Mouse (Mus musculus) G1E (cell line): Measurements from ENCODE around the gene Srd5a3. TPM values are rescaled to one million over a fixed set of nuclear protein-coding genes. Genes with fewer than 3 reads are reported as not detected.

Experiments used
- ATAC-seq: 2 replicates; pipeline ENCODE4 v1.8.0; 2016; ENCODE audit warnings: mild to moderate bottlenecking; ENCODE audit not compliant: insufficient number of reproducible peaks, poor library complexity, low FRiP score, severe bottlenecking; ENCODE audit errors: extremely low read depth
- DNase-seq: peaks from one replicate; pipeline ENCODE4 v3.0.0; 2012; ENCODE audit warnings: low spot score
- H3K27me3 ChIP-seq: 2 replicates; pipeline ENCODE4 v1.6.1; 2012; ENCODE audit warnings: mild to moderate bottlenecking, low read length, inconsistent platforms; ENCODE audit not compliant: insufficient read depth
- H3K36me3 ChIP-seq: replicated peaks from 2 replicates; pipeline ENCODE3; 2012; ENCODE audit warnings: mild to moderate bottlenecking, inconsistent platforms
- H3K4me1 ChIP-seq: 2 replicates; pipeline ENCODE4 v1.6.1; 2012; ENCODE audit warnings: low read depth, low read length, inconsistent platforms, mixed read lengths; ENCODE audit not compliant: insufficient read depth
- H3K4me3 ChIP-seq: 2 replicates; pipeline ENCODE4 v1.5.1; 2012; ENCODE audit warnings: low read depth, mild to moderate bottlenecking, inconsistent platforms, low read length, moderate library complexity, mixed read lengths
- H3K9me3 ChIP-seq: replicated peaks from 2 replicates; pipeline ENCODE4 v1.6.1; 2012; ENCODE audit warnings: inconsistent platforms
- CTCF ChIP-seq: IDR thresholded peaks from 2 replicates; pipeline ENCODE4 v1.5.1; 2012; ENCODE audit warnings: low read depth, low read length, inconsistent platforms, mixed read lengths
- GATA1 ChIP-seq: IDR thresholded peaks from 2 replicates; pipeline ENCODE4 v1.6.1; 2012; ENCODE audit warnings: borderline replicate concordance, low read length, inconsistent platforms, mixed read lengths
- GATA2 ChIP-seq: IDR thresholded peaks from 2 replicates; pipeline ENCODE4 v1.6.1; 2012; ENCODE audit warnings: low read depth, low read length, inconsistent platforms, borderline replicate concordance
- POLR2AphosphoS5 ChIP-seq: IDR thresholded peaks from 2 replicates; pipeline ENCODE4 v1.6.1; 2012; ENCODE audit warnings: low read depth, low read length, inconsistent platforms; ENCODE audit not compliant: insufficient replicate concordance
- TAL1 ChIP-seq: conservative IDR thresholded peaks from 2 replicates; pipeline ENCODE4 v1.6.1; 2012; ENCODE audit warnings: low read depth, low read length, inconsistent platforms, mixed read lengths
- polyA plus RNA-seq: library from polyadenylated mRNA; stranded (reverse); fragments of >175 nt; gene quantifications from 2 replicates; pipeline ENCODE4 v1.2.3, GENCODE M21; 2012
- total RNA-seq, 2 experiments: library from RNA; stranded (forward) in 1 of 2; stranded (reverse) in 1 of 2; fragments of 200-1000 nt in 1 of 2; fragments of >200 nt in 1 of 2; fragmentation: Nextera tagmentation in 1 of 2; gene quantifications; 2 replicates each; pipeline ENCODE4 v1.2.3; 2014 to 2017

Gene Srd5a3
- total and polyA plus RNA-seq, 3 experiments: 45.4 to 58.4 (median 52.2) TPM

GRCm38 (mm10) chr5:76154434-76155165 lies 14.5 kb downstream of the Srd5a3 start:
- no peak for TF ChIP-seq TAL1
- TF ChIP-seq GATA1: no peak
- TF ChIP-seq CTCF: no peak
- TF ChIP-seq GATA2: no peak
- TF ChIP-seq POLR2AphosphoS5: no peak
- H3K36me3 ChIP-seq: peaks cover 66% of the 10 kb centered on the region

GRCm38 (mm10) chr5:76159555-76159954 lies 19.5 kb downstream of the Srd5a3 start:
- Histone ChIP-seq H3K27me3 (peaks cover 6% of the 10 kb centered on the region; the same call in 1 of the 2 replicates), H3K36me3 (peaks cover 22% of the 10 kb centered on the region), H3K4me3 (no peak overlapping the region), H3K4me1 (0 out of 2 replicates have a peak, but pooled peaks cover 5% of the 10 kb centered on the region), H3K9me3 (no peaks in the 10 kb centered on the region)
- no peak for DNase-seq
- no peak for TF ChIP-seq GATA1
- no peak for TF ChIP-seq GATA2
- TF ChIP-seq TAL1: no peak
- TF ChIP-seq CTCF: no peak
- no peak for TF ChIP-seq POLR2AphosphoS5
- no peak for ATAC-seq

More at GRCm38 (mm10) chr5:76154434-76155165, 14.5 kb downstream of the Srd5a3 start:
- ATAC-seq (no peak), DNase-seq (no peak)
- no peaks in the 10 kb centered on the region for H3K9me3 ChIP-seq
- no peaks in the 10 kb centered on the region for H3K4me1 ChIP-seq
- no peak overlapping the region for H3K4me3 ChIP-seq
- no peaks in the 10 kb centered on the region for H3K27me3 ChIP-seq

GRCm38 (mm10) chr5:76160086-76160485 lies 20.0 kb downstream of the Srd5a3 start:
- Histone ChIP-seq H3K4me1 (0 out of 2 replicates have a peak, but pooled peaks cover 5% of the 10 kb centered on the region), H3K36me3 (peaks cover 17% of the 10 kb centered on the region), H3K4me3 (no peak overlapping the region), H3K27me3 (peaks cover 6% of the 10 kb centered on the region; the same call in 1 of the 2 replicates), H3K9me3 (no peaks in the 10 kb centered on the region)
- ATAC-seq (no peak), DNase-seq (no peak)
- no peak for TF ChIP-seq GATA2
- TF ChIP-seq TAL1: no peak
- TF ChIP-seq POLR2AphosphoS5: no peak
- TF ChIP-seq CTCF: no peak
- no peak for TF ChIP-seq GATA1

- no peak for TF ChIP-seq GATA1
- TF ChIP-seq CTCF: no peak
- TF ChIP-seq TAL1: no peak
- TF ChIP-seq GATA2: no peak
- TF ChIP-seq POLR2AphosphoS5: no peak
- peaks cover 12% of the 10 kb centered on the region for H3K27me3 ChIP-seq
- no peak for ATAC-seq
- H3K9me3 ChIP-seq: no peaks in the 10 kb centered on the region
- no peak for DNase-seq
- no peak overlapping the region for H3K4me3 ChIP-seq
- 0 out of 2 replicates have a peak, but pooled peaks cover 5% of the 10 kb centered on the region for H3K4me1 ChIP-seq
- peaks cover 5% of the 10 kb centered on the region for H3K36me3 ChIP-seq
Measured at GRCm38 (mm10) chr5:76161491-76161890, 21.4 kb downstream of the Srd5a3 start.

- Histone ChIP-seq H3K4me3 (no peak overlapping the region), H3K9me3 (no peaks in the 10 kb centered on the region), H3K4me1 (0 out of 2 replicates have a peak, but pooled peaks cover 5% of the 10 kb centered on the region), H3K27me3 (peaks cover 12% of the 10 kb centered on the region), H3K36me3 (no peaks in the 10 kb centered on the region)
- DNase-seq (no peak), ATAC-seq (no peak)
- TF ChIP-seq GATA1 (no peak), POLR2AphosphoS5 (no peak)
Measured at GRCm38 (mm10) chr5:76162926-76163325, 22.9 kb downstream of the Srd5a3 start.

GRCm38 (mm10) chr5:76163828-76164390 lies 23.8 kb downstream of the Srd5a3 start:
- Histone ChIP-seq H3K36me3 (no peaks in the 10 kb centered on the region), H3K4me3 (no peak overlapping the region), H3K9me3 (no peaks in the 10 kb centered on the region), H3K27me3 (peaks cover 12% of the 10 kb centered on the region), H3K4me1 (0 out of 2 replicates have a peak, but pooled peaks cover 5% of the 10 kb centered on the region)
- no peak for DNase-seq
- no peak for ATAC-seq
- TF ChIP-seq GATA2 (no peak), TAL1 (no peak), GATA1 (no peak), CTCF (no peak), POLR2AphosphoS5 (no peak)
